Mouse (Mus musculus): Measurements from ENCODE around the gene Mrgpra2b.
"Not testable (repeated sequence)": the region's sequence is repeated elsewhere in the genome, so short reads cannot be mapped to it uniquely, and the experiment has no call there.

DNA sequence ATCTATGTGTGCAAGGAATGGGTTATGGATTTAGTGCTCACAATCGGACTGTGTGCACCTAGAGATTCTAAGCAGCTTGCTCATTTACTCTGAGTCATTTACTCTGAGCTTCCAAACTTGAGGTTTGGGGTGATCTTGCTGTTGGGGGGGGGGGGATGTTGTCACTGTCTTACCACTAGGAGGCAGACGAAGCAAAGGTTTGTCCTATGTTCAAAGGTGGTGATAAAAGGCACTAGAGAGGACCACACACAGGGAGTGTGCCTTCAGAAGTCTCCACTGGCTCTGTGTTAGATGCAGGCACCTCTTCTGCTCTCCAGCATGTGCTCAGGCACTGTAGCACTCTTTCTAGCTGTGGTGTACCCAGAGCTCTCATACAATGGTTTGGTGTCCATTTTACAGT, 92.2 kb downstream of the Mrgpra2b start:
- TF ChIP-seq CTCF (conservative IDR thresholded peaks at IDR 0.05; ENCODE audit: low read length); POU5F1 (IDR thresholded peaks at IDR 0.05; ENCODE audit: borderline replicate concordance, low read length): not testable (repeated sequence)
